Mouse (Mus musculus) G1E (cell line): ENCODE results near the gene Zfpm1.

Source experiments
- CTCF ChIP-seq: IDR thresholded peaks from 2 replicates; pipeline ENCODE4 v1.5.1; 2012; ENCODE audit warnings: low read depth, low read length, inconsistent platforms, mixed read lengths
- TAL1 ChIP-seq: conservative IDR thresholded peaks from 2 replicates; pipeline ENCODE4 v1.6.1; 2012; ENCODE audit warnings: low read depth, low read length, inconsistent platforms, mixed read lengths

DNA sequence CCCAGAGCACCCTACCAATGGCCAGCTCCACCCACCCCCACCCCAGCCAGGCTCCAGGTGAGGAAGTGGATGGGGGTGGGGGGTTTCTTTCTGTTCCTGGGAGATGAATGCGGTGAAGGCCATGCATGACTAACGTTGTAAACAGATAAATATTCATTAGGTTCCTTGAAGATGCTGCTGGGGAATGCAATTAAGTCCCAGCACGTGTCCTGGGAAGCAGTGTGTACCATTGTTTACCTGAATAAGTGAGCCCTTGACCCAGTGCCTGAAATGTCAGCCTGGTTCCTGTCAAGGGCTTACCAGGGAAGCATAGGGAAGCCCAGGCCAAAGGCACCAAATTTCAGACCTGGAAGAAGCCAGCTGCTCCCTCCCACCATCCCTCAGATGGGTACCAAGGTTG, 38.6 kb downstream of the Zfpm1 start:
- no peak for TF ChIP-seq TAL1
- TF ChIP-seq CTCF, result no peak
